Mouse (Mus musculus) neural tube, embryonic 11.5 days (tissue): ENCODE measurements at regions not wholly inside any gene's neighbourhood (a gene's known extent, or its start where the extent isn't known, plus 50 kb on each side); places are given as distances from the start of the nearest gene placed in this dataset.

Source experiments
- ATAC-seq: fragments of 200-750 bp; cut with Nextera tagmentation; 2 replicates; pipeline ENCODE4 v1.8.0; 2017; ENCODE audit warnings: moderate number of reproducible peaks, mild to moderate bottlenecking, moderate TSS enrichment, moderate library complexity; ENCODE audit not compliant: insufficient read depth, low FRiP score, low TSS enrichment
- DNase-seq: peaks from one replicate; pipeline ENCODE4 v3.0.0-alpha.2; 2015; ENCODE audit warnings: low spot score
- H3K27ac ChIP-seq: fragments of 300-500 bp; sonication (generic); 2 replicates; pipeline ENCODE4 v1.5.1; 2014; ENCODE audit warnings: low read depth, mild to moderate bottlenecking, low read length
- H3K27me3 ChIP-seq: fragments of 300-500 bp; sonication (generic); 2 replicates; pipeline ENCODE4 v1.6.1; 2014; ENCODE audit warnings: mild to moderate bottlenecking, low read length, mixed read lengths; ENCODE audit not compliant: control insufficient read depth, insufficient read depth
- H3K36me3 ChIP-seq: fragments of 300-500 bp; sonication (generic); 2 replicates; pipeline ENCODE4 v1.6.1; 2014; ENCODE audit warnings: mild to moderate bottlenecking, low read length, moderate library complexity, mixed read lengths; ENCODE audit not compliant: control insufficient read depth, insufficient read depth
- H3K4me1 ChIP-seq: fragments of 300-500 bp; sonication (generic); 2 replicates; pipeline ENCODE4 v1.6.1; 2014; ENCODE audit warnings: low read length, mixed read lengths; ENCODE audit not compliant: control insufficient read depth, insufficient read depth
- H3K4me2 ChIP-seq: fragments of 300-500 bp; sonication (generic); 2 replicates; pipeline ENCODE4 v1.6.1; 2014; ENCODE audit warnings: low read depth, mild to moderate bottlenecking, moderate library complexity
- H3K4me3 ChIP-seq: fragments of 300-500 bp; sonication (generic); 2 replicates; pipeline ENCODE4 v1.5.1; 2014; ENCODE audit warnings: low read depth, low read length
- H3K9ac ChIP-seq: fragments of 300-500 bp; sonication (generic); 2 replicates; pipeline ENCODE4 v1.6.1; 2014; ENCODE audit warnings: mild to moderate bottlenecking, low read length
- H3K9me3 ChIP-seq: fragments of 300-500 bp; sonication (generic); 2 replicates; pipeline ENCODE4 v1.6.1; 2016; ENCODE audit warnings: low read length; ENCODE audit not compliant: control insufficient read depth
- WGBS: fragments of 180-500 bp; shearing (Covaris S2); extraction: QIAGEN DNeasy Blood & Tissue Kit; methylation state at CpG from one replicate; pipeline ENCODE4 v1.1.7; 2014; 5-methylcytosine and 5-hydroxymethylcytosine counted together

GRCm38 (mm10) chr4:7153835-7154234 lies 1085.0 kb downstream of the Car8 start:
- ATAC-seq (no peak), DNase-seq (no peak)
- 11% methylated on average over 1 of the region's 1 CpGs for WGBS
- H3K27me3 ChIP-seq, result no peaks in the 10 kb centered on the region
- no peaks in the 10 kb centered on the region for H3K4me1 ChIP-seq
- no peak overlapping the region for H3K4me3 ChIP-seq
- H3K9me3 ChIP-seq, result no peaks in the 10 kb centered on the region
- no peaks in the 10 kb centered on the region for H3K36me3 ChIP-seq
- no peak overlapping the region for H3K4me2 ChIP-seq
- H3K27ac ChIP-seq, result no peak overlapping the region
- H3K9ac ChIP-seq, result no peak overlapping the region

- H3K9me3 ChIP-seq, result no peaks in the 10 kb centered on the region
- H3K36me3 ChIP-seq, result no peaks in the 10 kb centered on the region
- H3K4me3 ChIP-seq, result no peak overlapping the region
- no peak overlapping the region for H3K27ac ChIP-seq
- no peak overlapping the region for H3K9ac ChIP-seq
- no peak overlapping the region for H3K4me2 ChIP-seq
- DNase-seq (no peak), ATAC-seq (no peak)
- H3K27me3 ChIP-seq, result no peaks in the 10 kb centered on the region
- 86% methylated on average over 2 of the region's 2 CpGs for WGBS
- no peaks in the 10 kb centered on the region for H3K4me1 ChIP-seq
These were observed 1093.1 kb downstream of the Car8 start for GRCm38 (mm10) chr4:7145756-7146155.

GRCm38 (mm10) chr4:7144215-7144614 lies 1094.6 kb downstream of the Car8 start:
- no peaks in the 10 kb centered on the region for H3K36me3 ChIP-seq
- no peaks in the 10 kb centered on the region for H3K27me3 ChIP-seq
- ATAC-seq (no peak), DNase-seq (no peak)
- H3K9ac ChIP-seq, result no peak overlapping the region
- H3K9me3 ChIP-seq, result no peaks in the 10 kb centered on the region
- no peak overlapping the region for H3K27ac ChIP-seq
- H3K4me3 ChIP-seq, result no peak overlapping the region
- no peak overlapping the region for H3K4me2 ChIP-seq
- no peaks in the 10 kb centered on the region for H3K4me1 ChIP-seq

GRCm38 (mm10) chr4:7143676-7144075 lies 1095.2 kb downstream of the Car8 start:
- no peak overlapping the region for H3K4me3 ChIP-seq
- H3K9ac ChIP-seq, result no peak overlapping the region
- ATAC-seq (no peak), DNase-seq (no peak)
- H3K27me3 ChIP-seq, result no peaks in the 10 kb centered on the region
- WGBS, result 86% methylated on average over 2 of the region's 2 CpGs
- no peaks in the 10 kb centered on the region for H3K4me1 ChIP-seq
- H3K9me3 ChIP-seq, result no peaks in the 10 kb centered on the region
- no peak overlapping the region for H3K4me2 ChIP-seq
- no peaks in the 10 kb centered on the region for H3K36me3 ChIP-seq
- no peak overlapping the region for H3K27ac ChIP-seq

- H3K4me2 ChIP-seq, result no peak overlapping the region
- H3K27me3 ChIP-seq, result no peaks in the 10 kb centered on the region
- WGBS, result 85% methylated on average over 6 of the region's 6 CpGs
- no peak overlapping the region for H3K4me3 ChIP-seq
- no peak overlapping the region for H3K27ac ChIP-seq
- H3K9me3 ChIP-seq, result no peaks in the 10 kb centered on the region
- H3K4me1 ChIP-seq, result no peaks in the 10 kb centered on the region
- DNase-seq (no peak), ATAC-seq (no peak)
- no peak overlapping the region for H3K9ac ChIP-seq
- H3K36me3 ChIP-seq, result no peaks in the 10 kb centered on the region
These were observed 1096.1 kb downstream of the Car8 start for GRCm38 (mm10) chr4:7142781-7143180.

- WGBS, result 45% methylated on average over 4 of the region's 4 CpGs
- no peak for DNase-seq
- no peak for ATAC-seq
These were observed 1126.7 kb downstream of the Car8 start for GRCm38 (mm10) chr4:7112159-7112558.

GRCm38 (mm10) chr4:7092957-7093356 lies 1145.9 kb downstream of the Car8 start:
- no peaks in the 10 kb centered on the region for H3K4me1 ChIP-seq
- ATAC-seq (no peak), DNase-seq (no peak)
- no peaks in the 10 kb centered on the region for H3K36me3 ChIP-seq
- no peak overlapping the region for H3K9ac ChIP-seq
- H3K4me3 ChIP-seq, result no peak overlapping the region
- 84% methylated on average over 7 of the region's 7 CpGs for WGBS
- H3K27ac ChIP-seq, result no peak overlapping the region
- H3K4me2 ChIP-seq, result no peak overlapping the region
- H3K9me3 ChIP-seq, result no peaks in the 10 kb centered on the region
- H3K27me3 ChIP-seq, result no peaks in the 10 kb centered on the region

More at GRCm38 (mm10) chr4:7112159-7112558, 1126.7 kb downstream of the Car8 start:
- no peak overlapping the region for H3K4me3 ChIP-seq
- no peak overlapping the region for H3K9ac ChIP-seq
- H3K4me1 ChIP-seq, result no peaks in the 10 kb centered on the region
- no peaks in the 10 kb centered on the region for H3K9me3 ChIP-seq
- H3K4me2 ChIP-seq, result no peak overlapping the region
- H3K27ac ChIP-seq, result no peak overlapping the region
- H3K27me3 ChIP-seq, result no peaks in the 10 kb centered on the region
- H3K36me3 ChIP-seq, result no peaks in the 10 kb centered on the region

- H3K4me3 ChIP-seq, result no peak overlapping the region
- no peaks in the 10 kb centered on the region for H3K9me3 ChIP-seq
- DNase-seq (no peak), ATAC-seq (no peak)
- H3K36me3 ChIP-seq, result no peaks in the 10 kb centered on the region
- H3K4me1 ChIP-seq, result no peaks in the 10 kb centered on the region
- no peaks in the 10 kb centered on the region for H3K27me3 ChIP-seq
- no peak overlapping the region for H3K27ac ChIP-seq
- no peak overlapping the region for H3K9ac ChIP-seq
- H3K4me2 ChIP-seq, result no peak overlapping the region
These were observed 1147.5 kb downstream of the Car8 start for GRCm38 (mm10) chr4:7091201-7091814.
